Mouse (Mus musculus): Measurements from ENCODE around the gene T2. TPM values are rescaled to one million over a fixed set of nuclear protein-coding genes. Genes with fewer than 3 reads are reported as not detected.
A peak's percentile ranks its signal among the peaks of the same experiment; 100 is the strongest.

Gene T2
- total and polyA plus RNA-seq, 3 experiments: 0.36 to 1.1 (median 0.47) TPM

- Histone ChIP-seq H3K79me2 (replicated peaks; ENCODE audit: control insufficient read depth, insufficient read depth, low read length) (no peaks in the 10 kb centered on the region), H3K4me1 (ENCODE audit: control insufficient read depth, insufficient read depth, low read length) (no peaks in the 10 kb centered on the region), H3K27ac (no peak overlapping the region), H3K4me3 (no peak overlapping the region), H3K27me3 (ENCODE audit: control insufficient read depth, insufficient read depth, low read length) (no peaks in the 10 kb centered on the region), H3K9ac (ENCODE audit: low read depth, low read length) (no peak overlapping the region), H3K36me3 (ENCODE audit: control insufficient read depth, insufficient read depth, low read length) (no peaks in the 10 kb centered on the region)
- DNase-seq: peak; percentile 21 to 48
- 21% methylated on average over 9 of the region's 9 CpGs for WGBS
- intact Hi-C loops (cut with DNase I): no loop called here
- TF ChIP-seq EP300 (IDR thresholded peaks at IDR 0.05; ENCODE audit: insufficient read depth, low read depth, low read length) (no peak), CTCF (IDR thresholded peaks at IDR 0.05) (peak; percentile 88)
Measured at GRCm38 (mm10) chr17:8463482-8464128, 107.8 kb downstream of the T2 start.

GRCm38 (mm10) chr17:8467771-8468170 lies 112.0 kb downstream of the T2 start:
- intact Hi-C loops (cut with DNase I): loop anchor here (1.0 kb wide), 2 partner anchors 125 to 130 kb away; no protein-coding TSS in a partner anchor

GRCm38 (mm10) chr17:8468716-8469344 lies 113.0 kb downstream of the T2 start:
- no peak overlapping the region for H3K4me3 ChIP-seq
- intact Hi-C loops (cut with DNase I): loop anchor here (1.0 kb wide), 2 partner anchors 123 to 128 kb away; no protein-coding TSS in a partner anchor
- H3K27me3 ChIP-seq (ENCODE audit: control insufficient read depth, insufficient read depth, low read length): 0 out of 2 replicates have a peak, but pooled peaks cover 1% of the 10 kb centered on the region
- H3K36me3 ChIP-seq (ENCODE audit: control insufficient read depth, insufficient read depth, low read length): no peaks in the 10 kb centered on the region
- WGBS: 14% methylated on average over 19 of the region's 19 CpGs
- no peak overlapping the region for H3K9ac ChIP-seq (ENCODE audit: low read depth, low read length)
- TF ChIP-seq POLR2A (IDR thresholded peaks at IDR 0.05; ENCODE audit: insufficient read depth, low read depth, low read length): no peak
- 0 out of 2 replicates have a peak, but pooled peaks have one; percentile 36 for TF ChIP-seq EP300 (IDR thresholded peaks at IDR 0.05; ENCODE audit: insufficient read depth, low read depth, low read length)
- peak; percentile 92 for TF ChIP-seq CTCF (IDR thresholded peaks at IDR 0.05)
- no peak overlapping the region for H3K27ac ChIP-seq
- H3K4me1 ChIP-seq (ENCODE audit: control insufficient read depth, insufficient read depth, low read length): no peaks in the 10 kb centered on the region
- H3K79me2 ChIP-seq (replicated peaks; ENCODE audit: control insufficient read depth, insufficient read depth, low read length): no peaks in the 10 kb centered on the region
- DNase-seq: peak; percentile 59 to 84

More at GRCm38 (mm10) chr17:8467771-8468170, 112.0 kb downstream of the T2 start:
- no peaks in the 10 kb centered on the region for H3K79me2 ChIP-seq (replicated peaks; ENCODE audit: control insufficient read depth, insufficient read depth, low read length)
- WGBS: 78% methylated on average over 3 of the region's 3 CpGs
- TF ChIP-seq CTCF (IDR thresholded peaks at IDR 0.05) (no peak), EP300 (IDR thresholded peaks at IDR 0.05; ENCODE audit: insufficient read depth, low read depth, low read length) (no peak), POLR2A (IDR thresholded peaks at IDR 0.05; ENCODE audit: insufficient read depth, low read depth, low read length) (no peak)
- H3K4me3 ChIP-seq: no peak overlapping the region
- no peaks in the 10 kb centered on the region for H3K4me1 ChIP-seq (ENCODE audit: control insufficient read depth, insufficient read depth, low read length)
- H3K36me3 ChIP-seq (ENCODE audit: control insufficient read depth, insufficient read depth, low read length): no peaks in the 10 kb centered on the region
- DNase-seq: no peak
- no peak overlapping the region for H3K9ac ChIP-seq (ENCODE audit: low read depth, low read length)
- 0 out of 2 replicates have a peak, but pooled peaks cover 1% of the 10 kb centered on the region for H3K27me3 ChIP-seq (ENCODE audit: control insufficient read depth, insufficient read depth, low read length)
- no peak overlapping the region for H3K27ac ChIP-seq

Other genes starting within 250 kb of the T2 start
- gene Gm49673, start 208.2 kb upstream of the T2 start, total RNA-seq (2021): not detected
- gene Gm49673, start 208.2 kb upstream of the T2 start, polyA plus RNA-seq (2012; rRNA removed): 0.20 TPM in 1 of 2 replicates, not detected in the other
- gene Rnaset2a, start 207.9 kb upstream of the T2 start, total RNA-seq (2021): 10 to 100 TPM; 22.1 to 28.9 TPM
- gene Rnaset2a, start 207.9 kb upstream of the T2 start, polyA plus RNA-seq (2012; rRNA removed): 44.9 and 46.0 TPM in 2 replicates
- 10 to 100 TPM; 15.7 to 15.8 TPM for gene Fgfr1op, start 190.5 kb upstream of the T2 start, total RNA-seq (2021)
- 3.0 and 6.7 TPM in 2 replicates for gene Fgfr1op, start 190.5 kb upstream of the T2 start, polyA plus RNA-seq (2012; rRNA removed)
- not detected for gene Ccr6, start 119.9 kb upstream of the T2 start, total RNA-seq (2021)
- gene Ccr6, start 119.9 kb upstream of the T2 start, polyA plus RNA-seq (2012; rRNA removed): 0.56 and 0.62 TPM in 2 replicates
- 100 to 1,000 TPM; 699 to 921 TPM for gene Mpc1, start 73.1 kb upstream of the T2 start, total RNA-seq (2021)
- 643 and 921 TPM in 2 replicates for gene Mpc1, start 73.1 kb upstream of the T2 start, polyA plus RNA-seq (2012; rRNA removed)
- 10 to 100 TPM; 13.3 to 17.6 TPM for gene Sft2d1, start 44.9 kb upstream of the T2 start, total RNA-seq (2021)
- 32.2 and 34.2 TPM in 2 replicates for gene Sft2d1, start 44.9 kb upstream of the T2 start, polyA plus RNA-seq (2012; rRNA removed)
- gene Prr18, start 18.5 kb upstream of the T2 start, total RNA-seq (2021): under 1 TPM; 0.07 to 0.13 TPM
- 0.18 and 0.23 TPM in 2 replicates for gene Prr18, start 18.5 kb upstream of the T2 start, polyA plus RNA-seq (2012; rRNA removed)
- gene T, start 78.4 kb downstream of the T2 start, total RNA-seq (2021): not detected
- gene T, start 78.4 kb downstream of the T2 start, polyA plus RNA-seq (2012; rRNA removed): not detected in 2 replicates
- 1 to 10 TPM; 1.9 to 2.2 TPM for gene Pde10a, start 169.4 kb downstream of the T2 start, total RNA-seq (2021)
- 1.4 and 2.3 TPM in 2 replicates for gene Pde10a, start 169.4 kb downstream of the T2 start, polyA plus RNA-seq (2012; rRNA removed)
- gene Gm17087, start 211.0 kb downstream of the T2 start, total RNA-seq (2021): not detected
- gene Gm17087, start 211.0 kb downstream of the T2 start, polyA plus RNA-seq (2012; rRNA removed): not detected in 2 replicates